Mouse (Mus musculus) megakaryocyte progenitor cell, adult 5-6 weeks (primary cell): Measurements from ENCODE around the gene Eomes. TPM values are rescaled to one million over a fixed set of nuclear protein-coding genes. Genes with fewer than 3 reads are reported as not detected.
A peak's percentile ranks its signal among the peaks of the same experiment; 100 is the strongest.

Source experiments
- ATAC-seq: replicated peaks from 2 replicates; pipeline ENCODE4 v1.8.0; 2016; ENCODE audit warnings: mild to moderate bottlenecking, moderate TSS enrichment, inconsistent platforms; ENCODE audit not compliant: poor library complexity
- total RNA-seq, 2 experiments: library from RNA; stranded (forward) in 1 of 2; stranded (reverse) in 1 of 2; fragments of 157-497, 149-512 nt in 1 of 2; fragments of 200-1000 nt in 1 of 2; gene quantifications; 2 replicates each; pipeline versions ENCODE4 v1.2.3 to v1.2.4; 2015 to 2017

Gene Eomes
- total RNA-seq (2015) (not detected in 2 replicates), total RNA-seq (2017) (not detected in 2 replicates)

DNA sequence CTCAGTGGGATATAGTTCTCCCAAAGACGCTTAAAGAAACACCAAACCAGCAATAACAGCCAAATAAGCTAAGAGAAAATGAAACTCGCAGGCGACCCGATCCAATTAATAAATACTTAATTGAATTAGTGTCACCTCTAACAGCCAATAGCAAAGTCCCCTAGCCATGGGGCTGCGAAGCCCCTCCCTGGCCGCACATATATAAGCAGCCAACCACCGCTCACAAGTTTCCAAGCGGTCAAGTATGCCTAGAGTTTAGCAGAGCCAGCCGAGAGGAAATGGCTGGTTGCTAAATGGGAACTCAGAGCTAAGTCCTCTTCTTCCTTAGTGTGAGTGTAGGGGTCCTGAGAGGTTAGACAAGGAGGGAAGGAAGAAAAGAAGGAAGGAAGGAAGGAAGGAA lies at the start of gene Eomes:
Eomes (plus strand) TSS at position 252 of the 400 bp plus-strand sequence.
- ATAC-seq = 0 out of 2 replicates have a peak, but pooled peaks have one; percentile 13

DNA sequence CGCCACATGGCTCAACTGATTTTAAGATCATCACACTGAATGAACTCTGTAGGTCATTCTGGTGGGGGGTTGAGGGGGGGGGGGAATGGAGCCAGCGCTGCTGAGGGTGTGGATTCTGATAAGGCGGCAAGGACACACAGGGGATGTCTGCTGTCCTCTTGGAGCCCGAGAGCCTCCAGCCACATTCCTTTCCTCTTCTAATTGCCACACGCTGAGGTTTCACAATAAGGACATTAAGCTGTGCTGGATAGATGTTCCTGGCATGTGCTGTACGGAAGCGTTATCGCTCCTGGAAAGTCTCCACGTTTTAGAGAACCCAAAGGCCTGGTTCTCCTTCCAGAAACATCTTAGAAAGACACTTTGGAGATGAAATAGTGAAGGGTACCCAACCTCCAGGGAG lies 33.2 kb upstream of the Eomes start:
- ATAC-seq = no peak

DNA sequence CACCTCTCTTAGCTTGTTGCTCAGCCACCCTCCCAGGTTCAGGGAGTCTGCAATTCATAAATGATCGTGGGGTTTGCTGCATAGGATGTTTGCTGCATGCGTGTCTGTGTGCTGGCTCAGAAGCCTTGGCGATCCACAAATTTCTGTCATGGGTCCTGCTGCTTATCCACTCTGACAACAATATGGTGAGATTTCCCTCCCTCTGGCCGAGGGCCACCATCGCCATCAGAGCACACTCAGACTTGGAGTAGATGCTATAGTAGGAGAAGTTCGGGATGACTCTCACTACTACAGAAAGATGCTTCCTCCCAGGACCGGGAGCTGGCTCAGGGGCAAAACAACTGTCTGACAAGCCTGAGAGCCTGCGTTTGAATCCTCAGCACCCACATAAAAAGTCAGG lies 28.7 kb upstream of the Eomes start:
- no peak for ATAC-seq

DNA sequence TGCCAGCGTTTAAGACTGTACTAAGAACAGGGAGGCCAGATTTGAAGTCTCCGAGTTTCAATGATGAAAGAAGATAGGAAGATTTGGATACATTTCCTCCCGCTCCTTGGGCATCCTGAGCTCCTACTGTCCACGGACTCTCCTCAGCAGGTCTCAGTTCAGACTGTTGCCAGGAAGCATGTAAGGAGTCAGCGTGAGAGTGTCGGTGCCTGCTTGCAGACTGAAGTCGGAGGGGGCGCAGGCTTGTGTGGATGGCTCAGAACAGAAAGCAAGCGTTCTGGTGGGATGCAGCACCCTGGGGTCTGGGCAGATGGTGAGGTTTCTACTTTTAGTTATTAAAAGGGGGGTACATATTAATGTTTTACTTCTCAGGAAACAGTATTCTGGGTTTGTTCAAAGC lies 24.6 kb upstream of the Eomes start:
- peak; percentile 52; the same call in 1 of the 2 replicates for ATAC-seq

DNA sequence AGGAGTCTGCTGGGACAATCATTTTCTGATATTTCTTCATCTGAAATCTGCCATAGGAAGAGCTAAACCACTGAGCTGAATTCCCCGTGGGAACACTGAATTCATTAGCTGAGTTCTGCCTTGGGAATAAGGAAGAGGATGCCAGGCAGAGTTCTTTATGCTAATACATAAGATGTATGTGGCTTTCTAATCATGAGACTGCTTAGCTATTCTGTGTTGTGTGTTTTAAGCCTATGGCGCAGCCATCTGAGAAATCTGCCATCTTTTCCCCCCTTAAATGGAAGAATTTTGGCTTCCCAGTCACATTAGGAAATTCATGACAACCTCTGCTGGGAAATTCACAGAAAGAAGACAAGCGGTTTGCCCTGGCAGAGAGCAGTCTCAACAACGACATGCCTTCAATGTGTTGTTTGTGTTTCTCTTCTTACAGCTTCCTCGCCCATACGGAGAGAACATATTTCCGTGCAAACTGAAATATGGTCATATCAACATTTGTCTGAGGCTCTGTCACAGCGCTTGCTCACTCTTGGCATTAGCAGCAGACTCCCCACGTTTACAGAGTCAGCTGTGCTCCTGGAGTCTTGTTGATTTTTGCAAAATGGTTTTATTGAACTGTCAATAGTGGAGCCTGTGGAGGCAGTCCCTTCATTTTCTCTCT lies 22.7 kb upstream of the Eomes start:
- ATAC-seq = no peak

DNA sequence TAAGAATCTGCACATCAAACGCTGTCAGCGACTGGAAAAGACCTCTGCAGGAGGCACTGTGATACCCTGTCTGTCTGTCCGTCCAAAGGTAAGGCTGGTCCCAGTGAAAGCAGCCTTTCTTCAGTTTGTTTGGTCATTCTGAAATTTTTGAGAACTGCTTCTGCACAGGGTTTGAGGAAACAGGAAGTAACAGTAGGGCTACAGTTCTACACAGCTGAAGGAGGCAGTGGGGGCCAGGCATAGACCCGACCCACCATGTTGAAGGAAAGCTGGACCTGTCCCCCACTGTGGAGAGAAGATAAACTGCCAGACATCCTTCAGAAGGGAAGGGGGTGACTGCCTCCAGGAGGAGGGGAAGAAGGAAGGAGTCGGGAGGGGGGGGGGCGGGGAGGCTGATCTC lies 21.6 kb upstream of the Eomes start:
- peak; percentile 61 for ATAC-seq

DNA sequence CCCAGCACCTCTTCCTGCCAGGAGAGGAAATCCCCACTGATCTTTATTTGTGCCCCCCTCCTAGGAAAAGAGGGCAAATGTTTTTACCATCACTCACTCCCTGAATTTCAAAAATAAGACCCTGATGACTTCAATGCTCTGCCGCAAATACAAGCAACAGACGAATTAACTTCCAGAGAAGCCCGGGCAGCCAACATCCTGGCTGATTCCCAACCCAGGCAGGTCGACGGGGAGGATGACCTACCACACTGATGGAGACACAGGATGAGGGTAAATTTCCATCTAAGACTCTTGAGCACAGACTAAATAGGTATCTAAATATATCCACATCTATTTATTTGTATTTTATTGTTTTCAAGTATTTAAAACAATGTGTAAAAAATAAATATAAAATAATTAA lies 20.0 kb upstream of the Eomes start:
- ATAC-seq = no peak

DNA sequence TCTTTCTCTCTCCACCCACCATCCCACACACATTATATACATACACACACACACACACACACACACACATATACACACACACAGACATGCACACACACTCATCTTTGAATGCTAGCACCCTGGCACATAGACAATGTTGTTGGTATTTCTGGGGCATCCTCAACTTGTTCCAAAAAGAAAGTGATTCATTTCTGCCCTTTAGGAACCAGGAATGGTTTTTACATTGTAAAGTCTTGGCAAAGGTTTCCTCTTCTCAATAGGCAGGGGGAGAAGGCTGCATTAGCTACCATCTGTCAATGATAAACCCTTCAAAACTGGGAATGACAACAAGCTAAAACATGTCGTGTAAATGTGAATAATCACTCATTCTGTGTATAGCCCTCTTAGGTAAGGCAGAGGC lies 14.0 kb upstream of the Eomes start:
- no peak for ATAC-seq

DNA sequence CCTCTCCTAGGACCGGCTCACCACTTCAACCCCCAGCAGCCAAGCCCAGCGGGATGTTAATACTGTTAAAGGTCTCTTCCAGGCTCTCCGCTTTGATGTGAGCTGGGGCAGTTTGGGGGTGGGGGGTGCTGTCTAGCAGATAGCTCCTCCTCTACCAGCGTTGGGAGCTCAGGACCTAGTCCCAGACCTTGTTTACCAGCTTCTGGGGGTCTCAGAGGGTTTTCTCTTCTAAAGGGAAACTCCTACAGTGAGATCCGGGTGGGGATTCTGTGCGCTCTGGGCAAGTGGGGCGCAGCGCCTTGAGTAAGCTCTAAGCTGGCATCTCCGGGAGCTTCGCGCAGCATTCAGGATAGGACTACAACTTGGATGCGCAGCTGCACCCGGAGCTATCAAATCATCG lies 9.7 kb upstream of the Eomes start:
- ATAC-seq = no peak

DNA sequence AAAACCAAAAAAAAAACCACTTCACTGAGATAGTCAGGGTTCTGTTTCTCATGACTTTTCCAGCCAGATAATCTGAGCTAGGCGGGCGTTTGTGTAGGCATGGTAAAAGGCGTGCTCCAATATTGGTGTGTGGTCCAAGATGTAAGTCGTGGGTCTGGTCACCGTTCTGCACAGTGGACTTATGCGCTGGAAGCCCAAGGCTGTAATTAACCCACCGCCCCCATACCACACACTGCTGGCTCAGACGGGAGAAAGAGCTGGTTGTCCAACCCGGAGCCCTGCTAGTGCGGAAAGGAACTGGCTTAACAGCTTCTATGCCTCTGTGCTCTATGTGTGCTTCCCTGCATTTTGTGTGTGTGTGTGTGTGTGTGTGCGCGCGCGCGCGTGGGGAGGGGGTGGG lies 8.7 kb upstream of the Eomes start:
- no peak for ATAC-seq

DNA sequence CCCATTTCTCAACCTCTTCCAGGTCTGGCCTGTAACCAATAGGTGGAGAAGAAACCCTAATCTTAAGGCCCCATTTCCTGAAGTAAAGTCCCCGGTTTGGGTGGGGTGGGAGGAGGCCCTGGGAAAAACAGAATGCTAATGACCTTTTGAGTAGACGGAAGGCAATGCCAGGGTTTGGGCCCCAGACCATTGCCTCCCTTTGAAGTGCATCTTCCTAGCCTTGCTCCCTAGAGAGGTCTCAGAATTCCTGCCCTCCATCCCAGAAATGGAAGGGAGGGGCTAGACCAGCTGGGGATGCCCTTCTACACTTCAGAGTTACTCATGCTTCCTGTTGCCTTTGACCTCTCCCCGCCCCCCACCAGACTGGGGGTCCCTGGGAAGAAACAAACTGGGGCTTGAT lies 6.7 kb upstream of the Eomes start:
- no peak for ATAC-seq

DNA sequence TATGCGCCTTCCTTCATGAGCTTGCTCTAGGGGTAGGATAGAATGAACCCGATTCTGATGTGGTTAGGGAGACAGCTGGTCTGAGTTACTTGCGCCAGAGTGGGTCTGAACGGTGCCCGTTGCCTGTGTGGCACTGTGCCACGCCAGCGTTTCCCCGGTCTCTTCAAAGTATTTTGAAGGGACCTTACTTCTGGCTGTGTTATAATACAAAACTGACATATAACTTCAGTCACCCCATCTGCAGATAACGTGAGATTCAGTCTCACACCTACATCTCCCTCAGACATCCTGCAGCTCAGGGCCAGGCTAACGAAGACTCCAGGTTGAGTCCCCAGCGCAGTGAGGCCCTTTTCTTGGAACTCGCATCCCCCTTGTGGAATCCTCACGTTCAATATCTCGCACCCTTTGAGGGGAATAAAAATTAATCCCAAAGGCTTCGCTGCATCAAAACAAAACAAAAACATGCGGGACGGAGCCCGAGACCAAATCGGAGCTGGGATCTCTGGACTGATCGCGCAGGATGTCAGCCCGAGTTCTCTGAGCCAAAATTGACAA lies 1.7 kb upstream of the Eomes start:
- no peak for ATAC-seq

DNA sequence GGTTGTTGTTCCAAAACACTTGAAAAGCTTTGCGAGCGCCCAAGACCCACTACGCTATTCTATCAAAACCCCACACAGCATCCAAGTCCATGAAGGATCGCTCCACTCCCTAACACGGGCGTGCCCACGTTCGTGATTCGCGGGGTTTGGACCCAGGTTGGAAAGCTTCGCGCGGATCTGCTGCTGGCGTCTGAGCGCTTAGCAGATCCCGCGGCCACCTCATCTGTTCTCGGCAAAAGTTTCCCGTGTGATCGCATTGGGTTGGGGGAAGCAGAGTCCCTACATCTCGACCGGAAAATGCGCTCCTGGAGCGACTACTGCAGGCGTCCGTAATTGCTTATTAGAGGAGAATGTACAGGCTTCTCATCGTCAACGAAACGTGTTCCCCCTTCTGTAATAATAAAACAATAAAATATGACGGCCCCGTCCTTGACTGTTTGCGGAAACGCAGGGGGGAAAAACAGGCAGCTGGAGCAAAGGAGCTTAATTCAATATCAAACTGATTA lies 1.2 kb upstream of the Eomes start:
- ATAC-seq = no peak

DNA sequence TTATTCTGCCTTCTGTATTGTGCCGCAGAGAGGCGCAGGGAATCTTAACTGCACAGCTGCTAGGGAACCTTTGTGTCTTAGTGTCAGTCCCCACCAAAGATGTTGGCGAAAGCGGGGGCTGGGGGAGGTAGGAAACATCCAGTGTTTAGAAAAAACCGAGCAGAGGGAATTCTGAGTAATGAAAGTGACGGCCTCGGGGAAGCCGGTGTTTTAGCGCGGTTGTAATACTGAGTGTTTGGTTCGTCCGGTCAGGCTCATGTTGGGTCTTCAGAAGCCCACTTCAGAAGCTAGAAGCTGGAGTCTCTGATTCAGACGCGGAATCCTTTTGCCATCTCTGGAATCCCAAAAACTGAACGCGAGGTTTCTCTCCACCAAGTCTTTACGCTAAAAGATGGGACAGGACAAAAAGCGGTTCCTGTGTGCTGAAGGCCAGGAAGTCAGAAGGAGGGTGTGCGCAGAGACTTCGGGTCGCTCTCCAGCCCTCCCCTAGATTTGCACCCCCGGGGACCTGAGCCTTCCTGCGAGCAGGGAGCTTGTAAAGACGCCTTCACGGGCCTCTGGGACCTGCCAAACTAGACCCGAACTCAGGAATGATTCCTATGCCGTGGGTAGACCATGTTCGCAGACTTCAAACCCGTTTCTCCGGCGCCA lies 606 bp upstream of the Eomes start:
- no peak for ATAC-seq

DNA sequence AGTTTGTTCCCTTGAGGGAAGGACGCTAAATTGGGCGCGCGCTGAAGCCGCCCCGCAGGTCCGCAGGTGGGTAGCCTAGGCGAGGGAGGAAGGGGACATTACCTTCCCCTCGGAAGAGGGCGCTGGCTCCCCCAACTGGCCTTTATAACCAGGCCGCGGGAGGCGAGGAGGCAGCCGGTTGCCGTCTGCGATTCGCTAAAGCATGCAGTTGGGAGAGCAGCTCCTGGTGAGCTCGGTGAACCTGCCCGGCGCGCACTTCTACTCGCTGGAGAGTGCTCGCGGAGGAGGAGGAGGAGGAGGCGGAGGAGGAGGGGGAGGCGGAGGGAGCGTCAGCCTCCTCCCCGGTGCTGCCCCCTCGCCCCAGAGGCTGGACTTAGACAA lies 436 bp downstream of the Eomes start:
- ATAC-seq = peak; percentile 33; the same call in 1 of the 2 replicates

DNA sequence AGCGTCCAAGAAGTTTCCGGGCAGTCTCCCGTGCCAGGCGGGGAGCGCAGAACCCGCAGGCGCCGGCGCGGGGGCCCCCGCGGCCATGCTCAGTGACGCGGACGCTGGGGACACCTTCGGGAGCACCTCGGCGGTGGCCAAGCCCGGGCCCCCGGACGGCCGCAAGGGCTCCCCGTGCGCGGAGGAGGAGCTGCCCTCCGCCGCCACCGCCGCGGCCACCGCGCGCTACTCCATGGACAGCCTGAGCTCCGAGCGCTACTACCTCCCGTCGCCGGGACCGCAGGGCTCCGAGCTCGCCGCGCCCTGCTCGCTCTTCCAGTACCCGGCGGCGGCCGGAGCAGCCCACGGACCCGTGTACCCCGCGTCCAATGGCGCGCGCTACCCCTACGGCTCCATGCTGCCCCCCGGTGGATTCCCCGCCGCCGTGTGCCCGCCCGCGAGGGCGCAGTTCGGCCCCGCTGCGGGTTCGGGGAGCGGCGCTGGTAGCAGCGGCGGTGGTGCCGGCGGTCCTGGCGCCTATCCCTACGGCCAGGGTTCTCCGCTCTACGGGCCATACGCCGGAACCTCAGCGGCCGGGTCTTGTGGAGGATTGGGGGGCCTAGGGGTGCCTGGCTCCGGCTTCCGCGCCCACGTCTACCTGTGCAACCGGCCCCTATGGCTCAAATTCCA lies 961 bp downstream of the Eomes start:
- ATAC-seq = peak; percentile 65

DNA sequence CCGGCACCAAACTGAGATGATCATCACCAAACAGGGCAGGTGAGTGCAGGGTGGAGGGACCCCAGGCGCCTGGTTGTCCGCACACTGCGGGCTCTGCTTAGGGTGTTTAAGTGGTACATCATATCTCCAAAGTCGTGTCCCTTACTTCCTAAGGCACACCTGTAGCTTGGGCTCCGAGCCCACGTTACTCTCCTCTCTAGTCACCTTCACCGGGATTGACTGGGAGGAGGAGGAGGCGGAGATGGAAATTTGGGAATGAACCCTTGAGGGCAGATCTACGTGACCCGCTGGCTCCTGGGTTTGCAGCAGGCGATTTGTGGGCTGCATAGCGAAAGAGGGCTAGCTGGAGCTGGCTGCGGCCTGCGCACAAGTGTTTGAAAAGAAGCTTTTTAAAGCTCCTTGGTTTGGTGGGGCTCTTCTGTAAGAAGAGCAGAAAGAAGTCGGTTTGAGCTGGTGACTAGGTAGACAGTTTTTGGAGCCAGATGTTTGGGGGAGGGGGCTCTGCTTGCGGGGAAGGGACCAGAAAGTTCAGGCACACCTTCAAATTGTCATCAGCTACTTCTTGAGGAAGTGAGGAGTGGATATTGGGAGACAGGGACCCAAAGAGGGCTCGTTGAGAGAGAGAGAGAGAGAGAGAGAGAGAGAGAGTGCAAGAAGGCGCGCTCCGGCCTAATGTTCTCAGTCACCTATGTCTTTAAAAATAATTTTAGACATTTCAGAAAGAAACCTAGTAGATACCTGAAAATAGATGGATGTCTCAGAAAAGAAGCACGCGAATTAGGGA lies 1.7 kb downstream of the Eomes start:
- no peak for ATAC-seq

DNA sequence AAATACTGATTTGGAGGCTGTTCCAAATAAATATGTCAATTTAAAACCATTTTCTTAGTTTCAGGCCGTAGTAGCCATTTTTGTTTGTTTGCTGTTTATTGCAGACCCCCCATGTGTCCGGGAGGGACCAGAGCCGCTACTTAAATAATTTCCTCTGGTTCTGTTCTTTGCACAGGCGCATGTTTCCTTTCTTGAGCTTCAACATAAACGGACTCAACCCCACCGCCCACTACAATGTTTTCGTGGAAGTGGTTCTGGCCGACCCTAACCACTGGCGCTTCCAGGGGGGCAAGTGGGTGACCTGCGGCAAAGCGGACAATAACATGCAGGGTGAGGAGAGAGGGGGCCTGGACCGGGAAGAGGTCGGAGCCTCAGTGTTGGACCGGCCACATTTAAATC lies 2.3 kb downstream of the Eomes start:
- no peak for ATAC-seq

DNA sequence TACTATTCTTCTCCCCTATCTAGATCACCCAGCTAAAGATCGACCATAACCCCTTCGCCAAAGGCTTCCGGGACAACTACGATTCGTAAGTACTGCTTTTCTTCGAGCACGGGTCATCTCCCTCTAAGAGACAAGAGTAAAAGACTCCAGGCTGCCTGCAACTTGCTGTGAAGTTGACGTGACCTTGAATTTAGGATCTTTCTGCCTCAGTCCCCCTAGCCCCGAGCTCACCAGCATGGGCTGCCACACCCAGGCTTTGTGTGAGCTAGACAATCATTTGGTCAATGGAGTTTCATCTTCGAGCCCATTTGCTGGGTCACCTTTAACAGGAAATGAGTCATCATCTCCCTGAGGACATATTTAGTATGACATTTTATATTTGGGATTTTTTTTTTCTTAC lies 4.2 kb downstream of the Eomes start:
- no peak for ATAC-seq

DNA sequence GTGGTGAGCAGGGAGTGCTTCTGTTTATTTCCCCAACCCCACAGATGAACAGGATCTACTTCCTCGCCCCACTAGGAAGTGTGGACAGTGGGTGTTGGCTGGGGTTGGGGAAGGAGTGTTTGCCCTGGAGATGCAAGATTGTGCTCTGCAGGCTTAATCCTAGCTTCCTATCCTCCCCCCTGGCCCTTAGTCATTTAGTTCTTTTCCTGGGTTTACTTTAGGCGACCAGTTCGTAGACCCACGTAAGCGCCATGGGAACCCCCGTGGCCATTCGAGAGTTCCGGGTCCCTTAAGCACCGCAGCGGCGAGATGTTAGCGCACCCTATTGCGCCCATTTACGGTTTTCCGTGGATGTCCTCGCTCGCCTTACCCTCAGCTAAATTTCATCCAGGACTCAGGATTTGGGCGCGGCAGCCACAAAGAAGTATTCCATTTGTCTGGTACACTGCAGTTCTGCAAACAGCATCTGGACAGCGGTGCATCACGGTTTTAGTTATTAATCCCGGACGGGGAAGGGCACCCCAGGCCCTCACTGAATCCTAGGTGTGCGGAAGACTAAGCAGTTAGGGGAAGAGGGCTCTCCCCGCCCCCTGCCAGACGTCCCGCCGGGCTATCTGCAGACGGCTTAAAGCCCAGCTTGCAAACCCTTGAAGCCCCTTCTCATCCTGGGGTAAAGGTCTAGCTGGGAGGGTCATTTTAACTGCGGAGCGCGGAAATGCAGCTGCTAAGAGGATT lies 8.5 kb downstream of the Eomes start:
- no peak for ATAC-seq

DNA sequence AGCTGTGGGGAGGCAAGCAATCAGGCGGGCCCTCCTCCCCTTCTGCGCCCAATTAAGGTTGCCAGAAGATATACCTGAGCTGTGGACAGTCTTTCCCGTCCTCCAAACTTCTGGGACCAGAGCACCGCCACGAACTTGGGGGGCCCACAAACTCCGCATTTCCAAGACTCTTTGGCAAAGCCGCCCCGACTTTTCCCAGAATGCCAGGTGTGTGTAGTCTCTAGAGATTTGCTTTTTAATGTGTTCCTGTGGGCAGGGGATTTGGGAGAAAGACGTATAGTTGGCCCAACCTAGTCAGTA lies 9.0 kb downstream of the Eomes start:
- no peak for ATAC-seq
